15 mouse cellular contexts compared by ENCODE assay signal in genomic region chr17:30164818-30165217, GRCm38 (mm10).
A peak's percentile ranks its signal among the peaks of the same experiment; 100 is the strongest.
DNase-seq lines count a peak whose midpoint lies in the region; ATAC-seq lines count a peak whose summit lies in the region.
"Had no signal": no experiment of that assay in that cellular context is flagged by ENCODE, and none has a peak within 500 bp of the region (broad histone marks: within the 10 kb centered on the region; RNA-seq: fewer than 3 reads in every experiment).

No protein-coding gene starts in this region.

- no peak overlapping the region for H3K9ac ChIP-seq in forebrain, embryonic 11.5 days (ENCODE audit: low read length)
- H3K9ac ChIP-seq in forebrain, embryonic 14.5 days (ENCODE audit: low read length) = no peak overlapping the region
- no peak overlapping the region for H3K9ac ChIP-seq in heart, embryonic 13.5 days
- no peak overlapping the region for H3K9ac ChIP-seq in neural tube, embryonic 15.5 days (replicated peaks)
- H3K9ac ChIP-seq in liver, embryonic 11.5 days (ENCODE audit: low read depth, low read length) = no peak overlapping the region
- H3K9ac ChIP-seq: liver, embryonic 15.5 days had no signal

- H3K4me1 ChIP-seq in forebrain, embryonic 11.5 days (replicated peaks; ENCODE audit: control insufficient read depth, insufficient read depth, low read length) = no peaks in the 10 kb centered on the region
- no peaks in the 10 kb centered on the region; the same call in 1 of the 2 replicates for H3K4me1 ChIP-seq in forebrain, embryonic 14.5 days (ENCODE audit: control insufficient read depth, insufficient read depth, low read length)
- H3K4me1 ChIP-seq in heart, embryonic 13.5 days = peaks cover 49% of the 10 kb centered on the region
- peaks cover 18% of the 10 kb centered on the region for H3K4me1 ChIP-seq in neural tube, embryonic 15.5 days
- H3K4me1 ChIP-seq in liver, embryonic 11.5 days (replicated peaks; ENCODE audit: control insufficient read depth, insufficient read depth, low read length) = no peaks in the 10 kb centered on the region
- H3K4me1 ChIP-seq: liver, embryonic 15.5 days had no signal

- H3K36me3 ChIP-seq in forebrain, embryonic 11.5 days (ENCODE audit: control insufficient read depth, insufficient read depth, low read length) = no peaks in the 10 kb centered on the region
- H3K36me3 ChIP-seq in forebrain, embryonic 14.5 days (ENCODE audit: control insufficient read depth, insufficient read depth, low read length) = no peaks in the 10 kb centered on the region
- H3K36me3 ChIP-seq in heart, embryonic 13.5 days = peaks cover 11% of the 10 kb centered on the region; the same call in 1 of the 2 replicates
- H3K36me3 ChIP-seq in neural tube, embryonic 15.5 days = no peaks in the 10 kb centered on the region
- H3K36me3 ChIP-seq in liver, embryonic 11.5 days (ENCODE audit: control insufficient read depth, insufficient read depth, low read length) = no peaks in the 10 kb centered on the region
- H3K36me3 ChIP-seq: liver, embryonic 15.5 days had no signal

- no peaks in the 10 kb centered on the region for H3K9me3 ChIP-seq in forebrain, embryonic 11.5 days (ENCODE audit: control insufficient read depth, low read length)
- H3K9me3 ChIP-seq in forebrain, embryonic 14.5 days (replicated peaks; ENCODE audit: control insufficient read depth, low read length) = no peaks in the 10 kb centered on the region
- H3K9me3 ChIP-seq in heart, embryonic 13.5 days = no peaks in the 10 kb centered on the region
- no peaks in the 10 kb centered on the region for H3K9me3 ChIP-seq in neural tube, embryonic 15.5 days (replicated peaks)
- H3K9me3 ChIP-seq in liver, embryonic 11.5 days (ENCODE audit: control insufficient read depth, low read length) = no peaks in the 10 kb centered on the region
- H3K9me3 ChIP-seq: hindbrain, embryonic 10.5 days; liver, embryonic 15.5 days had no signal

- H3K4me2 ChIP-seq in forebrain, embryonic 11.5 days (ENCODE audit: low read depth, low read length, severe bottlenecking) = no peak overlapping the region
- no peak overlapping the region for H3K4me2 ChIP-seq in forebrain, embryonic 14.5 days (ENCODE audit: low read length)
- peak overlapping the region; percentile 33; the same call in 1 of the 2 replicates for H3K4me2 ChIP-seq in heart, embryonic 13.5 days
- H3K4me2 ChIP-seq in neural tube, embryonic 15.5 days = no peak overlapping the region
- no peak overlapping the region for H3K4me2 ChIP-seq in liver, embryonic 11.5 days
- H3K4me2 ChIP-seq: liver, embryonic 15.5 days had no signal

- no peak overlapping the region for H3K4me3 ChIP-seq in forebrain, embryonic 11.5 days (ENCODE audit: low read depth, low read length)
- H3K4me3 ChIP-seq in forebrain, embryonic 14.5 days (ENCODE audit: low read depth, low read length) = no peak overlapping the region
- no peak overlapping the region for H3K4me3 ChIP-seq in heart, embryonic 13.5 days
- no peak overlapping the region for H3K4me3 ChIP-seq in neural tube, embryonic 15.5 days (replicated peaks)
- H3K4me3 ChIP-seq in liver, embryonic 11.5 days (ENCODE audit: low read depth, low read length) = no peak overlapping the region
- H3K4me3 ChIP-seq: hindbrain, embryonic 10.5 days; liver, embryonic 15.5 days; megakaryocyte, embryonic 14.5 days had no signal

- WGBS in forebrain, embryonic 11.5 days = 73% methylated on average over 9 of the region's 9 CpGs
- WGBS in forebrain, embryonic 14.5 days = 57% methylated on average over 9 of the region's 9 CpGs
- 26% methylated on average over 9 of the region's 9 CpGs for WGBS in heart, embryonic 13.5 days
- 78% methylated on average over 9 of the region's 9 CpGs for WGBS in neural tube, embryonic 15.5 days
- WGBS in liver, embryonic 11.5 days = 79% methylated on average over 9 of the region's 9 CpGs

- no peak overlapping the region for H3K27ac ChIP-seq in forebrain, embryonic 11.5 days (ENCODE audit: low read depth, low read length)
- H3K27ac ChIP-seq in forebrain, embryonic 14.5 days (ENCODE audit: low read depth, low read length) = no peak overlapping the region
- peak overlapping the region; percentile 46 for H3K27ac ChIP-seq in heart, embryonic 13.5 days (replicated peaks)
- H3K27ac ChIP-seq in neural tube, embryonic 15.5 days (replicated peaks) = no peak overlapping the region
- H3K27ac ChIP-seq in liver, embryonic 11.5 days (ENCODE audit: low read depth, low read length) = no peak overlapping the region
- H3K27ac ChIP-seq: hindbrain, embryonic 10.5 days; liver, embryonic 15.5 days had no signal

- DNase-seq in forebrain, embryonic 11.5 days (ENCODE audit: low spot score) = peak; percentile 43
- DNase-seq in forebrain, embryonic 14.5 days (ENCODE audit: low spot score) = no peak
- peak; percentile 81 for DNase-seq in brain, adult 2 months (ENCODE audit: low read depth, low spot score)
- DNase-seq in cerebellum, adult 9-11 months = peak; percentile 50
- no peak for DNase-seq in liver, embryonic 11.5 days (ENCODE audit: low spot score)
- DNase-seq: adrenal gland, postnatal 10 days; gastrocnemius, postnatal 10 days; kidney, postnatal 25 days had no signal

- no peak for ATAC-seq in forebrain, embryonic 11.5 days (replicated peaks; ENCODE audit: low FRiP score)
- no peak for ATAC-seq in forebrain, embryonic 14.5 days
- peak; percentile 42; the same call in 1 of the 2 replicates for ATAC-seq in heart, embryonic 13.5 days (ENCODE audit: extremely low read depth, insufficient number of reproducible peaks, low FRiP score, low TSS enrichment)
- ATAC-seq in erythroblast, adult 5-6 weeks (replicated peaks; ENCODE audit: low FRiP score, poor library complexity, severe bottlenecking) = no peak
- ATAC-seq in neural tube, embryonic 15.5 days (ENCODE audit: low FRiP score) = no peak
- no peak for ATAC-seq in liver, embryonic 11.5 days (replicated peaks; ENCODE audit: low FRiP score)
- ATAC-seq: intestine, embryonic 16.5 days had no signal

- no peaks in the 10 kb centered on the region for H3K27me3 ChIP-seq in forebrain, embryonic 11.5 days (ENCODE audit: control insufficient read depth, insufficient read depth, low read length)
- H3K27me3 ChIP-seq in forebrain, embryonic 14.5 days (replicated peaks; ENCODE audit: control insufficient read depth, insufficient read depth, low read length) = no peaks in the 10 kb centered on the region
- no peaks in the 10 kb centered on the region for H3K27me3 ChIP-seq in heart, embryonic 13.5 days (replicated peaks)
- H3K27me3 ChIP-seq in neural tube, embryonic 15.5 days (replicated peaks) = no peaks in the 10 kb centered on the region
- no peaks in the 10 kb centered on the region for H3K27me3 ChIP-seq in liver, embryonic 11.5 days (replicated peaks; ENCODE audit: control insufficient read depth, insufficient read depth, low read length)
- H3K27me3 ChIP-seq: liver, embryonic 15.5 days; megakaryocyte, embryonic 14.5 days had no signal

Comparison
In these comparisons a context has a peak if more than half of its experiments do, and no peak if none do; other contexts are left out.
1. DNase-seq: peak in forebrain, embryonic 11.5 days (single experiment), brain, adult 2 months (single experiment) and cerebellum, adult 9-11 months (single experiment); none in forebrain, embryonic 14.5 days (single experiment) and liver, embryonic 11.5 days (single experiment).